ENCODE assay signal across 9 mouse cellular contexts in the genomic region with DNA sequence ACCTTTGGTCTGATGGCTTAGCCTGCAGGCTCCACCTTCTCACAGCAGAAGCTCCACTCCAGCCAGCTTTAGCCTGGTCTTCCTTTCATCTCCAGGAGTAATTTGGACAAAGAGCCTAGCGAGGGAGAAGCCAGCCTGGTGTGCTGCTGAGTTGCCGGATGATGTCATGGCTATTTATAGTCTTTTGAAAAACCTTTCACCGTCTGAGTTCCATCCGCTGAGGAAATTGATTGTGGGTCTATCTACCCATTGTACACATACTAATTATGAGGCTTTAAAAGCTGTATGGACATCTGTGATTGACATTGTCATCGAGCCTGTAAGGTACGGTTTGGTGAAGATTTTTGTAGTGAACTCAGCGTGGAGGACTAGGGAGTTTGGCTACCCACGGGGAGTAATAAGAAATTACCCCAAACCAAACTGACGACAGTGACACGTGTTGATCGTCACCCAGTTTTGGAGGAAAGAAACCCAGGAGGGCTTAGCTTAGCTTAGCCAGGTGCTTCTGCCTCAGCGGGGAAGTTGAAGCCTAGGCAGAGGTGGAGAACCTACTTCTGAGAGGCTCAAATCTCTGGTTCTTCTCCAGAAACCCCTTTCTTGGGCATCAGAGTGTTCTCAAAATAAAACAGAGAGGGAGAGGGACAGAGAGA. TPM values are rescaled to one million over a fixed set of nuclear protein-coding genes. Genes with fewer than 3 reads are reported as not detected.
DNase-seq lines count a peak whose midpoint lies in the region; ATAC-seq lines count a peak whose summit lies in the region.
"Had no signal": no experiment of that assay in that cellular context is flagged by ENCODE, and none has a peak within 500 bp of the region (broad histone marks: within the 10 kb centered on the region; RNA-seq: fewer than 3 reads in every experiment).

No protein-coding gene starts in this region.

- no peaks in the 10 kb centered on the region for H3K9me3 ChIP-seq in forebrain, embryonic 15.5 days
- H3K9me3 ChIP-seq in intestine, embryonic 15.5 days, result no peaks in the 10 kb centered on the region
- H3K9me3 ChIP-seq: limb, embryonic 12.5 days had no signal

- peak; percentile 76 for ATAC-seq in forebrain, embryonic 15.5 days (replicated peaks)
- peak; percentile 31; the same call in 1 of the 2 replicates for ATAC-seq in intestine, embryonic 15.5 days
- ATAC-seq in megakaryocyte progenitor cell, adult 5-6 weeks (replicated peaks; ENCODE audit: poor library complexity), result no peak

- H3K4me2 ChIP-seq in forebrain, embryonic 15.5 days (replicated peaks), result no peak overlapping the region
- H3K4me2 ChIP-seq in intestine, embryonic 15.5 days (replicated peaks), result no peak overlapping the region
- H3K4me2 ChIP-seq: limb, embryonic 12.5 days had no signal

- peak overlapping the region; percentile 50 for H3K27ac ChIP-seq in forebrain, embryonic 15.5 days (replicated peaks)
- no peak overlapping the region for H3K27ac ChIP-seq in intestine, embryonic 15.5 days
- H3K27ac ChIP-seq: limb, embryonic 12.5 days had no signal

- H3K27me3 ChIP-seq in forebrain, embryonic 15.5 days, result no peaks in the 10 kb centered on the region
- no peaks in the 10 kb centered on the region for H3K27me3 ChIP-seq in intestine, embryonic 15.5 days (replicated peaks)
- H3K27me3 ChIP-seq: limb, embryonic 12.5 days had no signal

- H3K4me1 ChIP-seq in forebrain, embryonic 15.5 days, result peaks cover 10% of the 10 kb centered on the region
- no peaks in the 10 kb centered on the region for H3K4me1 ChIP-seq in intestine, embryonic 15.5 days (replicated peaks)
- H3K4me1 ChIP-seq: limb, embryonic 12.5 days had no signal

- peak; percentile 46 for DNase-seq in embryo, embryonic 10 days (ENCODE audit: low spot score)
- no peak for DNase-seq in embryo, embryonic 9.5 days (ENCODE audit: extremely low spot score)
- DNase-seq in brain, embryonic 18.5 days (ENCODE audit: low read depth, low spot score), result peak; percentile 37
- no peak for DNase-seq in yolk sac, embryonic 10.5 days (ENCODE audit: low spot score)
- no peak for DNase-seq in thymus, postnatal 10 days (ENCODE audit: low spot score in 2 of 2)

- H3K4me3 ChIP-seq in forebrain, embryonic 15.5 days, result no peak overlapping the region
- no peak overlapping the region for H3K4me3 ChIP-seq in intestine, embryonic 15.5 days (replicated peaks)
- H3K4me3 ChIP-seq: limb, embryonic 12.5 days had no signal

- 21% methylated on average over 12 of the region's 12 CpGs for WGBS in forebrain, embryonic 15.5 days
- WGBS in intestine, embryonic 15.5 days, result 61% methylated on average over 12 of the region's 12 CpGs

- H3K9ac ChIP-seq in forebrain, embryonic 15.5 days (replicated peaks), result no peak overlapping the region
- no peak overlapping the region for H3K9ac ChIP-seq in intestine, embryonic 15.5 days
- H3K9ac ChIP-seq: limb, embryonic 12.5 days had no signal

- no peaks in the 10 kb centered on the region for H3K36me3 ChIP-seq in forebrain, embryonic 15.5 days
- peaks cover 2% of the 10 kb centered on the region; the same call in 1 of the 2 replicates for H3K36me3 ChIP-seq in intestine, embryonic 15.5 days

RNA-seq across cellular contexts. Expression of a gene that starts 28.8 kb away (rescaled TPM):
- 22.1 and 24.6 TPM in 2 replicates for polyA plus RNA-seq in forebrain, embryonic 15.5 days (2015; fragmentation: Nextera tagmentation; extraction: Ambion mirVana)
- polyA plus RNA-seq in intestine, embryonic 15.5 days (2015; fragmentation: Nextera tagmentation; extraction: Ambion mirVana), result 13.6 and 14.2 TPM in 2 replicates
- 4.3 and 8.2 TPM in 2 replicates for total RNA-seq in megakaryocyte progenitor cell, adult 5-6 weeks (2015)
- total RNA-seq in megakaryocyte progenitor cell, adult 5-6 weeks (2017), result 4.4 and 7.7 TPM in 2 replicates

Comparison
In these comparisons a context has a peak if more than half of its experiments do, and no peak if none do; other contexts are left out.
1. DNase-seq: peak in embryo, embryonic 10 days (single experiment) and brain, embryonic 18.5 days (single experiment); none in embryo, embryonic 9.5 days (single experiment), yolk sac, embryonic 10.5 days (single experiment) and thymus, postnatal 10 days (0 of 2).